Mouse (Mus musculus): ENCODE data around the gene Eepd1. TPM values are rescaled to one million over a fixed set of nuclear protein-coding genes. Genes with fewer than 3 reads are reported as not detected.

Gene Eepd1
- total and polyA plus RNA-seq, 2 experiments from 2014 or later = 13.5 to 16.2 TPM

DNA sequence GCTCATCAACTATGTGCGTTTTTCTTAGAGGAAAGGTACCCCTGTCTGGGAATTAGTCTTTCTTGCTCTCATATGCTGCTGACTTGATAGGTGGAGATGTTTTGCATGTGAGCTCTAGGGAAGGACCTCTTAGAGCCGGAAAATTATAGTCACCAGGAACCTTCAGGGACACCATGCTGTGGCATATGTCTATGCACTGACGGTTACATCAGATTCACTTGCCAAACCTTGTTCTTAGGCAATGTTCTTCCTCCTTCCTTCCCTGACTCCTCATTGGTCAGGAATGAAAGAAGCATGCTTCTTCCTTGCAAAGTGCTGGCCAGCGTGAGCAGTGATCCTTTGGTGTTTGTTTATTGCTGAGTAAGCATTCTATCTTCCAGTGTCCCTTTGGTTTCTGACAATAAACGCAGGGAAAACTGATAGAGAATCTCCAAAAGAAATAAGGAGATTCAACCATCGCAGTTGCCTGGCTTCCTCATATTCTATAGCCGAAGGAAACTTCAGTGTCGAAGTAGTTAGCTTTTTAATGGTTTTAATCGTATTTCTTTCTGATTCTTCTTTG, 5.0 kb downstream of the Eepd1 start:
- H3K27me3 ChIP-seq (ENCODE audit: insufficient read depth, low read length) = no peaks in the 10 kb centered on the region
- H3K27ac ChIP-seq (ENCODE audit: low read depth, low read length) = no peak overlapping the region
- no peaks in the 10 kb centered on the region for H3K36me3 ChIP-seq (ENCODE audit: insufficient read depth, low read length)
- peaks cover 8% of the 10 kb centered on the region; the same call in 1 of the 2 replicates for H3K4me1 ChIP-seq (ENCODE audit: insufficient read depth, low read length)
- TF ChIP-seq CTCF (IDR thresholded peaks at IDR 0.05) = no peak
- no peak overlapping the region for H3K9ac ChIP-seq (replicated peaks; ENCODE audit: low read length, poor library complexity, severe bottlenecking)
- no peaks in the 10 kb centered on the region for H3K9me3 ChIP-seq (ENCODE audit: low read length)
- H3K4me3 ChIP-seq (ENCODE audit: low read depth, low read length) = no peak overlapping the region
- DNase-seq (ENCODE audit: low spot score) (no peak), ATAC-seq (ENCODE audit: low FRiP score) (no peak)
- peak overlapping the region; percentile 81 for H3K4me2 ChIP-seq (ENCODE audit: low read depth, low read length, poor library complexity, severe bottlenecking)
- WGBS = 70% methylated on average over 9 of the region's 9 CpGs

- no peak for ATAC-seq (ENCODE audit: low FRiP score)
- no peak overlapping the region for H3K4me2 ChIP-seq (ENCODE audit: low read depth, low read length, poor library complexity, severe bottlenecking)
- 68% methylated on average over 12 of the region's 12 CpGs for WGBS
- peaks cover 8% of the 10 kb centered on the region; the same call in 1 of the 2 replicates for H3K4me1 ChIP-seq (ENCODE audit: insufficient read depth, low read length)
- H3K27me3 ChIP-seq (ENCODE audit: insufficient read depth, low read length) = no peaks in the 10 kb centered on the region
- no peak overlapping the region for H3K4me3 ChIP-seq (ENCODE audit: low read depth, low read length)
- TF ChIP-seq CTCF (IDR thresholded peaks at IDR 0.05) = no peak
- DNase-seq (ENCODE audit: low spot score) = peak; percentile 59
- no peaks in the 10 kb centered on the region for H3K36me3 ChIP-seq (ENCODE audit: insufficient read depth, low read length)
- H3K27ac ChIP-seq (ENCODE audit: low read depth, low read length) = no peak overlapping the region
- H3K9ac ChIP-seq (replicated peaks; ENCODE audit: low read length, poor library complexity, severe bottlenecking) = no peak overlapping the region
- H3K9me3 ChIP-seq (ENCODE audit: low read length) = no peaks in the 10 kb centered on the region
Measured at GRCm38 (mm10) chr9:25487446-25488110, 6.2 kb downstream of the Eepd1 start.

DNA sequence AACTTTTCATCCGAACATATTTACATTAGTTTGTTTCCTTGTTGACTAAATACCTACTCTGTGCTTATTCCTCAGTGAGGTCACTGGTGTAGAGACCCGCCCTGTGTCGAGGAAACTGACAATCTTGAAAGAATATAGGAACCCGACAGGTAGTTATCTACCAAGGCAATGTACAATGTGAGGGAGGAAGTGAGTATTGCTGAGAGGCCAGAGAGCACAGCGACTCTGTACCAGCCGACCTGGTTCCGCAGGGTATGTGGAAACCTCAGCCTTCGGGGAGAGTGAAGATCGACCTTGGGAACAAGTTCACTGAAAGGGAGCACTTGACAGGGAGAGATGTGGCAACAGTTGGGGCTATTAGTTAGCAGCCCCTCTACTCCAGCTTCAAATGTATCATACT, 7.2 kb downstream of the Eepd1 start:
- no peak overlapping the region for H3K4me3 ChIP-seq (ENCODE audit: low read depth, low read length)
- H3K27ac ChIP-seq (ENCODE audit: low read depth, low read length) = no peak overlapping the region
- no peak for DNase-seq (ENCODE audit: low spot score)
- peaks cover 8% of the 10 kb centered on the region; the same call in 1 of the 2 replicates for H3K4me1 ChIP-seq (ENCODE audit: insufficient read depth, low read length)
- H3K27me3 ChIP-seq (ENCODE audit: insufficient read depth, low read length) = no peaks in the 10 kb centered on the region
- WGBS = 94% methylated on average over 9 of the region's 9 CpGs
- no peak overlapping the region for H3K4me2 ChIP-seq (ENCODE audit: low read depth, low read length, poor library complexity, severe bottlenecking)
- ATAC-seq (ENCODE audit: low FRiP score) = no peak
- no peaks in the 10 kb centered on the region for H3K9me3 ChIP-seq (ENCODE audit: low read length)
- no peak for TF ChIP-seq CTCF (IDR thresholded peaks at IDR 0.05)
- H3K9ac ChIP-seq (replicated peaks; ENCODE audit: low read length, poor library complexity, severe bottlenecking) = no peak overlapping the region
- no peaks in the 10 kb centered on the region for H3K36me3 ChIP-seq (ENCODE audit: insufficient read depth, low read length)

DNA sequence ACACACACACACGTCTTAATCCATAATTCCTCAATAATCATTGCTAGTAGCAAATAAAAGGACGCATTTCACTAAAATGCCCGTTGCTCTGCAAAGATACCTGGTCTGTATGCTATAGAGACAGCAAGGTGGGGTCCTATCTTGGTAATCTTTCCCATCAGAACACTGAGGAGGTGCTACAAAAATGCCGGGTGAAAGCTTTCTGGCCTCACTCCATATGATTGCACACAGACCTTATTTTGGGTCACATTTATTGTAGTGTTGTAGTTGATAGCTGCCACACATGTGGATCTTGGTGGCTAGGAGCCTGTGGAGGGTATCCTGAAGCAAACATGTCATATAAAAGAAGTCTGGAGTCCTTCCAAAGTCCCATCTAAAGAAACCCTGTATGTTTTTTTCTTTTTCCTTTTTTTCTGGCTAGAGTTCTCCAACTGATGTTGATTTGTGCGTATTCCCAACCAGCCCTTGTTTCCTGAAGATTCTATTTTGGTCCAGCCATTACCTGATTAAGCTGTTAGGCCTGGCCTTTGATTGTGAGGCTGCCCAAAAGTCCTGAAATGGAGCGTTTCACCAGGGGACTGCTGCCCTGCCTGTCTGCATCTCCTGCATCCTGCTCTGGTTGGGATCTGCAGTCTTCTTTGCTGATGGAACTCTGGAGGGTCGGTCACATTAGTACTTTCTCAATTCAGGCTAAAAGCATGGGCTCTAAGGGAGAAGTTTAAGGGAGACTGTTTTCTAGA, 8.0 kb downstream of the Eepd1 start:
- H3K36me3 ChIP-seq (ENCODE audit: insufficient read depth, low read length) = no peaks in the 10 kb centered on the region
- H3K9me3 ChIP-seq (ENCODE audit: low read length) = no peaks in the 10 kb centered on the region
- H3K4me2 ChIP-seq (ENCODE audit: low read depth, low read length, poor library complexity, severe bottlenecking) = no peak overlapping the region
- no peak overlapping the region for H3K27ac ChIP-seq (ENCODE audit: low read depth, low read length)
- no peak for TF ChIP-seq CTCF (IDR thresholded peaks at IDR 0.05)
- no peak overlapping the region for H3K4me3 ChIP-seq (ENCODE audit: low read depth, low read length)
- ATAC-seq (ENCODE audit: low FRiP score) (no peak), DNase-seq (ENCODE audit: low spot score) (no peak)
- 0 out of 2 replicates have a peak, but pooled peaks cover 4% of the 10 kb centered on the region for H3K4me1 ChIP-seq (ENCODE audit: insufficient read depth, low read length)
- H3K27me3 ChIP-seq (ENCODE audit: insufficient read depth, low read length) = no peaks in the 10 kb centered on the region
- no peak overlapping the region for H3K9ac ChIP-seq (replicated peaks; ENCODE audit: low read length, poor library complexity, severe bottlenecking)
- 81% methylated on average over 7 of the region's 7 CpGs for WGBS

- WGBS = 44% methylated on average over 13 of the region's 13 CpGs
- no peaks in the 10 kb centered on the region for H3K9me3 ChIP-seq (ENCODE audit: low read length)
- no peak for DNase-seq (ENCODE audit: low spot score)
- no peak overlapping the region for H3K9ac ChIP-seq (replicated peaks; ENCODE audit: low read length, poor library complexity, severe bottlenecking)
- TF ChIP-seq CTCF (IDR thresholded peaks at IDR 0.05) = no peak
- no peak overlapping the region for H3K4me3 ChIP-seq (ENCODE audit: low read depth, low read length)
- H3K27me3 ChIP-seq (ENCODE audit: insufficient read depth, low read length) = no peaks in the 10 kb centered on the region
- H3K4me2 ChIP-seq (ENCODE audit: low read depth, low read length, poor library complexity, severe bottlenecking) = no peak overlapping the region
- peak; percentile 49; the same call in 1 of the 2 replicates for ATAC-seq (ENCODE audit: low FRiP score)
- no peaks in the 10 kb centered on the region for H3K4me1 ChIP-seq (ENCODE audit: insufficient read depth, low read length)
- no peak overlapping the region for H3K27ac ChIP-seq (ENCODE audit: low read depth, low read length)
- no peaks in the 10 kb centered on the region for H3K36me3 ChIP-seq (ENCODE audit: insufficient read depth, low read length)
Measured at GRCm38 (mm10) chr9:25490278-25491145, 9.2 kb downstream of the Eepd1 start.
